In the genomic region with DNA sequence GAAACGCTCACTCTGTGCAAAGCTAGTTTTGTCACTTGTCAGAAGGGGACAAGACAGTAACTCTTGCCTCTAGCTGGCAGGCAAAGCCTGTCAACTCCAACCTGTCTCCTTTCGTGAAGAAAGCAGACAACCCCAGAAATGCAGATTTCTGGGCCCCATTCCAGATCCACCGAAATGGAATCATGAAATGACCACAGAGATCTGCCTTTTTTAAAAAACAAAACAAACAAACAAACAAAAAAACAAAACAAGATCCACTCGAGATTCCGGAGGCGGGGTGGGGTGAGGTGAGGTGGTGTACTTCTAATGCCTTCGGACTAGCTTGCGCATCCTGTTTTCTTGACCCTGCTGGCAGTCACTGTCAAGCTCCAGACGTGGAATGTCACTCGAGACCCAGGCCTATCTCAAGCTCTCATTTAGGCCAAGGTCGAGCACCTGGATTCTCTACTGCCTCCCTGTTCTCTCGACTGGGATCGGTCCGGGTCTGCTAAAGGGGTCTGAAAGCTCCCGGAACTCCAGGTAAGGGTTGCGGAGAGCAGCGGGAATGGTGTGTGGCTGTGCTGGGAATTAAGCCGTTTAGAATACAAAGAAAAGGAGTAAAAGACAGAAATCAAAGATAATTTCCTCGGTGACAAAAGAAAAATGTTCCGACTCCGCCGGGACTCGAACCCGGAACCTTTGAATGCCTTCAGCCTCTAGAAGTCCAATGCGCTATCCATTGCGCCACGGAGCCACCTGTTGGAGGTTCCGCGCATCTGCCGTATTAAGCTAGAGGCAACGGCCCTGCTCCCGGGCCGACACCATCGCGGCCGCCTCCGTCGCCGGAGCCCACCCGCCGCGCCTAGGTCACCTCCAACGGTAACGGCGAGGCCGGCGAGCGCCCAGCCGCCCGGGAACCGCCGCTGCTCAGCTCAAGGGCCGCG, we compare ENCODE assay signal across 8 mouse cellular contexts. TPM values are rescaled to one million over a fixed set of nuclear protein-coding genes. Genes with fewer than 3 reads are reported as not detected.
DNase-seq lines count a peak whose midpoint lies in the region; ATAC-seq and TF ChIP-seq lines count a peak whose summit lies in the region.

No protein-coding gene starts in this region.

- TF ChIP-seq CTCF in bone marrow macrophage, adult 2 months (IDR thresholded peaks at IDR 0.05; ENCODE audit: low read depth, low read length), result no peak; the same call in 1 of the 2 replicates
- no peak for TF ChIP-seq CTCF in spleen, adult 2 months (IDR thresholded peaks at IDR 0.05; ENCODE audit: extremely low read depth, insufficient read depth, insufficient read length, insufficient replicate concordance)

- TF ChIP-seq POLR2A in bone marrow macrophage, adult 2 months (IDR thresholded peaks at IDR 0.05; ENCODE audit: borderline replicate concordance, low read depth, low read length), result no peak
- TF ChIP-seq POLR2A in limb, embryonic 14.5 days (IDR thresholded peaks at IDR 0.05; ENCODE audit: borderline replicate concordance, extremely low read depth, insufficient read depth, insufficient read length), result no peak
- no peak for TF ChIP-seq POLR2A in spleen, adult 2 months (IDR thresholded peaks at IDR 0.05; ENCODE audit: low read depth, low read length)

- no peaks in the 10 kb centered on the region for H3K36me3 ChIP-seq in embryonic facial prominence, embryonic 15.5 days
- H3K36me3 ChIP-seq in limb, embryonic 14.5 days (ENCODE audit: control insufficient read depth, insufficient read depth, low read length), result no peaks in the 10 kb centered on the region
- no peaks in the 10 kb centered on the region for H3K36me3 ChIP-seq in midbrain, embryonic 16.5 days (ENCODE audit: control insufficient read depth, insufficient read depth, low read length)
- no peaks in the 10 kb centered on the region for H3K36me3 ChIP-seq in spleen, adult 2 months (ENCODE audit: control insufficient read depth, insufficient read depth, low read length)

- peak; percentile 93 for DNase-seq in A20 (ENCODE audit: low read depth, low spot score)
- peak; percentile 92 to 97 for DNase-seq in heart, adult 9 months (ENCODE audit: low spot score in 2 of 2)
- peak; percentile 96 for DNase-seq in kidney, adult 9 months
- DNase-seq in limb, embryonic 14.5 days (ENCODE audit: low spot score), result peak; percentile 90
- peak; percentile 82 to 90 for DNase-seq in spleen, adult 2 months (ENCODE audit: low read depth in 1 of 2, low spot score in 2 of 2)

- peak overlapping the region; percentile 49 for H3K27ac ChIP-seq in bone marrow macrophage, adult 2 months (ENCODE audit: insufficient read depth, low read depth, low read length)
- peak overlapping the region; percentile 97 for H3K27ac ChIP-seq in embryonic facial prominence, embryonic 15.5 days (replicated peaks)
- peak overlapping the region; percentile 97 for H3K27ac ChIP-seq in limb, embryonic 14.5 days (replicated peaks; ENCODE audit: low read depth, low read length)
- H3K27ac ChIP-seq in midbrain, embryonic 16.5 days (ENCODE audit: low read length), result peak overlapping the region; percentile 98
- peak overlapping the region; percentile 86 for H3K27ac ChIP-seq in spleen, adult 2 months (ENCODE audit: insufficient read depth, low read length)

- peak overlapping the region; percentile 81 for H3K4me3 ChIP-seq in bone marrow macrophage, adult 2 months (ENCODE audit: insufficient read depth, low read length)
- peak overlapping the region; percentile 91 for H3K4me3 ChIP-seq in embryonic facial prominence, embryonic 15.5 days (replicated peaks)
- peak overlapping the region; percentile 61 for H3K4me3 ChIP-seq in limb, embryonic 14.5 days (replicated peaks; ENCODE audit: low read length)
- H3K4me3 ChIP-seq in midbrain, embryonic 16.5 days (ENCODE audit: low read depth, low read length), result peak overlapping the region; percentile 80
- H3K4me3 ChIP-seq in spleen, adult 2 months (ENCODE audit: extremely low read depth, insufficient read depth, insufficient read length), result peak overlapping the region; percentile 92

- peak; percentile 81 for ATAC-seq in embryonic facial prominence, embryonic 15.5 days (ENCODE audit: insufficient number of reproducible peaks, low FRiP score, low TSS enrichment, low read depth)
- peak; percentile 80 for ATAC-seq in limb, embryonic 14.5 days (ENCODE audit: low FRiP score, low read depth)
- ATAC-seq in midbrain, embryonic 16.5 days, result peak; percentile 55

- 4% methylated on average over 54 of the region's 54 CpGs for WGBS in embryonic facial prominence, embryonic 15.5 days
- WGBS in limb, embryonic 14.5 days, result 8% methylated on average over 47 of the region's 54 CpGs
- WGBS in midbrain, embryonic 16.5 days, result 5% methylated on average over 53 of the region's 54 CpGs
- 15% methylated on average over 53 of the region's 54 CpGs for WGBS in spleen, adult 2 months

- H3K4me1 ChIP-seq in bone marrow macrophage, adult 2 months (ENCODE audit: control insufficient read depth, insufficient read depth, low read length), result peaks cover 27% of the 10 kb centered on the region
- peaks cover 20% of the 10 kb centered on the region for H3K4me1 ChIP-seq in embryonic facial prominence, embryonic 15.5 days
- peaks cover 23% of the 10 kb centered on the region for H3K4me1 ChIP-seq in limb, embryonic 14.5 days (ENCODE audit: control insufficient read depth, insufficient read depth, low read length)
- H3K4me1 ChIP-seq in midbrain, embryonic 16.5 days (ENCODE audit: control insufficient read depth, insufficient read depth, low read length), result peaks cover 33% of the 10 kb centered on the region
- peaks cover 3% of the 10 kb centered on the region for H3K4me1 ChIP-seq in spleen, adult 2 months (ENCODE audit: control insufficient read depth, insufficient read depth, insufficient read length)

- peak overlapping the region; percentile 61 for H3K4me2 ChIP-seq in embryonic facial prominence, embryonic 15.5 days (replicated peaks)
- peak overlapping the region; percentile 70 for H3K4me2 ChIP-seq in limb, embryonic 14.5 days (replicated peaks; ENCODE audit: low read depth, low read length, severe bottlenecking)
- peak overlapping the region; percentile 85 for H3K4me2 ChIP-seq in midbrain, embryonic 16.5 days (ENCODE audit: low read length)

- no peaks in the 10 kb centered on the region for H3K9me3 ChIP-seq in embryonic facial prominence, embryonic 15.5 days (replicated peaks)
- no peaks in the 10 kb centered on the region for H3K9me3 ChIP-seq in limb, embryonic 14.5 days (ENCODE audit: control insufficient read depth, low read length)
- H3K9me3 ChIP-seq in midbrain, embryonic 16.5 days (replicated peaks; ENCODE audit: control insufficient read depth, low read length, poor library complexity, severe bottlenecking), result no peaks in the 10 kb centered on the region

- H3K9ac ChIP-seq in embryonic facial prominence, embryonic 15.5 days, result peak overlapping the region; percentile 69
- peak overlapping the region; percentile 92 for H3K9ac ChIP-seq in limb, embryonic 14.5 days (ENCODE audit: low read depth, low read length, severe bottlenecking)
- H3K9ac ChIP-seq in midbrain, embryonic 16.5 days (ENCODE audit: low read depth, low read length), result peak overlapping the region; percentile 98

- no peaks in the 10 kb centered on the region for H3K27me3 ChIP-seq in embryonic facial prominence, embryonic 15.5 days
- no peaks in the 10 kb centered on the region for H3K27me3 ChIP-seq in limb, embryonic 14.5 days (ENCODE audit: control insufficient read depth, insufficient read depth, low read length)
- H3K27me3 ChIP-seq in midbrain, embryonic 16.5 days (ENCODE audit: control insufficient read depth, insufficient read depth, low read depth, low read length), result no peaks in the 10 kb centered on the region
- H3K27me3 ChIP-seq in spleen, adult 2 months (ENCODE audit: control insufficient read depth, insufficient read depth, low read length), result no peaks in the 10 kb centered on the region

RNA-seq across cellular contexts. Expression of a gene that starts 1.4 kb away (rescaled TPM):
- polyA plus RNA-seq in bone marrow macrophage, adult 2 months (2012; ENCODE audit: insufficient read depth, insufficient read length, missing spikeins), result 6.8 and 9.8 TPM in 2 replicates
- 11.3 and 12.6 TPM in 2 replicates for polyA plus RNA-seq in embryonic facial prominence, embryonic 15.5 days (2015; fragmentation: Nextera tagmentation; extraction: Ambion mirVana)
- polyA plus RNA-seq in limb, embryonic 14.5 days (2012; rRNA removed), result 7.8 and 13.2 TPM in 2 replicates
- polyA plus RNA-seq in limb, embryonic 14.5 days (2014; fragmentation: Nextera tagmentation; extraction: Ambion mirVana), result 7.9 TPM in 2 replicates
- 7.5 and 7.6 TPM in 2 replicates for polyA plus RNA-seq in midbrain, embryonic 16.5 days (2015; fragmentation: Nextera tagmentation; extraction: Ambion mirVana)
- polyA plus RNA-seq in spleen, adult 2 months (2012; rRNA removed), result 54.4 and 67.8 TPM in 2 replicates

RNA-seq across cellular contexts. Expression of a gene that starts 18.4 kb away (rescaled TPM):
- polyA plus RNA-seq in bone marrow macrophage, adult 2 months (2012; ENCODE audit: insufficient read depth, insufficient read length, missing spikeins), result 43.5 and 45.8 TPM in 2 replicates
- 63.8 and 65.0 TPM in 2 replicates for polyA plus RNA-seq in embryonic facial prominence, embryonic 15.5 days (2015; fragmentation: Nextera tagmentation; extraction: Ambion mirVana)
- polyA plus RNA-seq in limb, embryonic 14.5 days (2012; rRNA removed), result 22.8 and 41.7 TPM in 2 replicates
- 62.4 and 66.3 TPM in 2 replicates for polyA plus RNA-seq in limb, embryonic 14.5 days (2014; fragmentation: Nextera tagmentation; extraction: Ambion mirVana)
- 42.6 and 48.3 TPM in 2 replicates for polyA plus RNA-seq in midbrain, embryonic 16.5 days (2015; fragmentation: Nextera tagmentation; extraction: Ambion mirVana)
- polyA plus RNA-seq in spleen, adult 2 months (2012; rRNA removed), result 4.4 and 5.5 TPM in 2 replicates

RNA-seq across cellular contexts. Expression of a gene that starts 47.2 kb away (rescaled TPM):
- polyA plus RNA-seq in bone marrow macrophage, adult 2 months (2012; ENCODE audit: insufficient read depth, insufficient read length, missing spikeins), result 305 and 316 TPM in 2 replicates
- polyA plus RNA-seq in embryonic facial prominence, embryonic 15.5 days (2015; fragmentation: Nextera tagmentation; extraction: Ambion mirVana), result 68.6 and 74.2 TPM in 2 replicates
- 26.6 and 30.4 TPM in 2 replicates for polyA plus RNA-seq in limb, embryonic 14.5 days (2012; rRNA removed)
- 58.4 TPM in 2 replicates for polyA plus RNA-seq in limb, embryonic 14.5 days (2014; fragmentation: Nextera tagmentation; extraction: Ambion mirVana)
- 38.9 and 41.4 TPM in 2 replicates for polyA plus RNA-seq in midbrain, embryonic 16.5 days (2015; fragmentation: Nextera tagmentation; extraction: Ambion mirVana)
- polyA plus RNA-seq in spleen, adult 2 months (2012; rRNA removed), result 89.3 and 98.1 TPM in 2 replicates

Comparison
In these comparisons a context has a peak if more than half of its experiments do, and no peak if none do; other contexts are left out.
1. Peak in every context shown above with its lines: DNase-seq, ATAC-seq, H3K4me3 ChIP-seq and H3K27ac ChIP-seq.